Mouse (Mus musculus): ENCODE data around the gene Ufd1.

GRCm38 (mm10) chr16:18788627-18789406 is 22.8 kb upstream of the Ufd1 start:
- TF ChIP-seq CTCF (IDR thresholded peaks at IDR 0.05; ENCODE audit: extremely low read depth, insufficient read depth, low read length) (no peak), POLR2A (IDR thresholded peaks at IDR 0.05; ENCODE audit: extremely low read depth, insufficient read depth, low read length) (no peak)
